Mouse (Mus musculus) left cerebral cortex, adult 2 months (tissue): ENCODE data around the gene Rfc2. TPM values are rescaled to one million over a fixed set of nuclear protein-coding genes. Genes with fewer than 3 reads are reported as not detected.

ENCODE experiments used
- DNase-seq, 2 experiments: peaks; one replicate each; pipeline ENCODE4 v3.0.0; 2021 to 2022; ENCODE audit warnings: low spot score in 2 of 2, mixed read lengths in 1 of 2; ENCODE audit errors: extremely low spot score in 1 of 2
- H3K27ac ChIP-seq: fragments of 200-600 bp; 2 replicates; pipeline ENCODE4 v1.8.1; 2022
- H3K4me3 ChIP-seq: fragments of 200-600 bp; 2 replicates; pipeline ENCODE4 v1.8.1; 2022
- CTCF ChIP-seq: fragments of 200-600 bp; IDR thresholded peaks from 2 replicates; pipeline ENCODE4 v1.8.1; 2022; ENCODE audit warnings: antibody characterized with exemption, mild to moderate bottlenecking, moderate library complexity
- intact Hi-C: fragments of 180-260 bp; cut with DNase I; formaldehyde crosslinking; loops from one replicate; pipeline ENCODE4 v1.15.1; 2025
- total RNA-seq, 2 experiments: library from RNA; stranded (reverse); gene quantifications; 2 replicates each; pipeline ENCODE4 v1.2.3; 2021

The Rfc2 gene
- total RNA-seq, 2 experiments from 2014 or later: 60.0 to 64.2 TPM

- peak overlapping the region; percentile 98 for H3K27ac ChIP-seq
- H3K4me3 ChIP-seq: peak overlapping the region; percentile 80
- intact Hi-C loops: no loop called here
- no peak for DNase-seq
- no peak for TF ChIP-seq CTCF
Measured at GRCm38 (mm10) chr5:134550836-134551232, 30.3 kb upstream of the Rfc2 start.

GRCm38 (mm10) chr5:134551233-134552109 lies 29.7 kb upstream of the Rfc2 start:
- no peak for TF ChIP-seq CTCF
- peak; percentile 57 to 61 for DNase-seq
- intact Hi-C loops: loop anchor here (1.0 kb wide), 1 partner anchor 21 kb away; no protein-coding TSS in a partner anchor
- Histone ChIP-seq H3K27ac (peak overlapping the region; percentile 98), H3K4me3 (peak overlapping the region; percentile 80)

GRCm38 (mm10) chr5:134552110-134552972 lies 28.8 kb upstream of the Rfc2 start, which contains the start of gene Clip2:
Gene Clip2, minus strand, starts transcription at chr5:134552434.
- peak; percentile 99 for DNase-seq
- intact Hi-C loops: loop anchor here (1.0 kb wide), 1 partner anchor 20 kb away; no protein-coding TSS in a partner anchor
- peak; percentile 42 for TF ChIP-seq CTCF
- H3K27ac ChIP-seq: peak within 1 kb of the TSS; percentile 98
- peak within 1 kb of the TSS; percentile 80 for H3K4me3 ChIP-seq

- Histone ChIP-seq H3K27ac (no peak overlapping the region), H3K4me3 (no peak overlapping the region)
- intact Hi-C loops: loop anchor here (2.0 kb wide), 1 partner anchor 15 kb away; no protein-coding TSS in a partner anchor
- DNase-seq: no peak
- TF ChIP-seq CTCF: no peak; the same call in 1 of the 2 replicates
Measured at GRCm38 (mm10) chr5:134553951-134554546, 27.1 kb upstream of the Rfc2 start.

- peak overlapping the region; percentile 18 for H3K4me3 ChIP-seq
- intact Hi-C loops: loop anchor here (2.0 kb wide), 1 partner anchor 13 kb away; no protein-coding TSS in a partner anchor
- TF ChIP-seq CTCF: no peak
- peak; percentile 82 to 85 for DNase-seq
- H3K27ac ChIP-seq: peak overlapping the region; percentile 76
Measured at GRCm38 (mm10) chr5:134555463-134556164, 25.6 kb upstream of the Rfc2 start.

GRCm38 (mm10) chr5:134560071-134560449 lies 21.1 kb upstream of the Rfc2 start, which contains the start of gene Syna:
Gene Syna, minus strand, starts transcription at chr5:134560171.
- no peak for DNase-seq
- intact Hi-C loops: no loop called here
- TF ChIP-seq CTCF: no peak
- H3K4me3 ChIP-seq: no peak within 1 kb of the TSS
- no peak within 1 kb of the TSS for H3K27ac ChIP-seq

- Histone ChIP-seq H3K27ac (no peak overlapping the region), H3K4me3 (no peak overlapping the region)
- no peak for DNase-seq
- intact Hi-C loops: no loop called here
- TF ChIP-seq CTCF: no peak
Measured at GRCm38 (mm10) chr5:134560450-134561171, 20.6 kb upstream of the Rfc2 start.

GRCm38 (mm10) chr5:134564272-134564671 lies 16.9 kb upstream of the Rfc2 start:
- no peak for DNase-seq
- no peak for TF ChIP-seq CTCF
- no peak overlapping the region for H3K4me3 ChIP-seq
- intact Hi-C loops: no loop called here
- no peak overlapping the region for H3K27ac ChIP-seq

GRCm38 (mm10) chr5:134565696-134566095 lies 15.5 kb upstream of the Rfc2 start:
- no peak overlapping the region for H3K27ac ChIP-seq
- intact Hi-C loops: no loop called here
- DNase-seq: no peak
- no peak overlapping the region for H3K4me3 ChIP-seq
- TF ChIP-seq CTCF: no peak

GRCm38 (mm10) chr5:134567445-134567844 lies 13.7 kb upstream of the Rfc2 start:
- H3K4me3 ChIP-seq: no peak overlapping the region
- intact Hi-C loops: no loop called here
- H3K27ac ChIP-seq: no peak overlapping the region
- no peak for DNase-seq
- no peak for TF ChIP-seq CTCF
